In the genomic region with DNA sequence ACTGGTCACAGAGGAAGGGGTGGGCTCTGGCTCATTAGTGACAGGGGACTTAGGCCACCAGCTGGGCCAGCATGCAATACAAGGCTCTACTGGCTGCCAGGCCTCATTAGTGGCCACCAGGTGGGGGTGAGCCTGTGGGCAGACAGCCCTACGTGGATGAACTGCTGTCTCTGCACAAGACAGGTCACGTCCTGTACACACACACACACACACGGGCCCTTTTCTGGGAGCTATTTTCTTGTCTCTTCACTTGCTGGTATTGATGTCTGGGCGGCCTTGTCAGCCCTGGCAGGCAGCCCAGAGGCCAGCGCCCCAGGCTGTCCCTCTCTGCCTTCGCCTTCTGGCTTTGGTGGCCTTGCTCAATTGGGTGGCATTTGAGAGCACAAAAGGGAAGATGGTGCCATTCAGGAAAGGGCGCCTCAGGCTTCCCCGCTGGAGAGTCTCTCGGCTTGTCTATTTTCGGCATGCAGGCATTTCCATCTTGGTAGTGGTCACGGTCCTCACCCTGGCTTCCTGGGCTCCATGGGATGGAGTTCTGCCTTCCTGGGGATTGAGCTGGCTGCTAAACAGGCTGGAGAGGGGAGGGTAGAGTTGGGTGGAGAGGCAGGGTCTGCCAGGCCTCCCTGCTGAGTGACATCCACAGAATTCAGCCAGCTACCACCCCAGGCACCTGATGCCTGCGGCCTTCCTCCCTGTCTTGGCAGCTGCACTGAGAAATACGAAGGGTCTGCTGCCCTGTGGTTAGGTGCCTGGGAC, we compare ENCODE assay signal across 8 mouse cellular contexts. TPM values are rescaled to one million over a fixed set of nuclear protein-coding genes. Genes with fewer than 3 reads are reported as not detected.
A peak's percentile ranks its signal among the peaks of the same experiment; 100 is the strongest.
DNase-seq lines count a peak whose midpoint lies in the region; ATAC-seq and TF ChIP-seq lines count a peak whose summit lies in the region.

No protein-coding gene starts in this region.

- no peaks in the 10 kb centered on the region for H3K27me3 ChIP-seq in forebrain, embryonic 16.5 days (replicated peaks; ENCODE audit: control insufficient read depth, insufficient read depth, low read length)
- H3K27me3 ChIP-seq in midbrain, postnatal 0 days (ENCODE audit: insufficient read depth, low read length), result no peaks in the 10 kb centered on the region

- TF ChIP-seq CTCF in layer of hippocampus, adult 2 months (conservative IDR thresholded peaks at IDR 0.05), result no peak
- TF ChIP-seq CTCF in midbrain, postnatal 0 days (IDR thresholded peaks at IDR 0.05), result peak; percentile 24; the same call in 1 of the 2 replicates

- H3K4me2 ChIP-seq in forebrain, embryonic 16.5 days (ENCODE audit: low read length), result no peak overlapping the region
- no peak overlapping the region for H3K4me2 ChIP-seq in midbrain, postnatal 0 days (ENCODE audit: low read depth, low read length, poor library complexity, severe bottlenecking)

- H3K27ac ChIP-seq in layer of hippocampus, adult 2 months, result peak overlapping the region; percentile 89
- peak overlapping the region; percentile 83 for H3K27ac ChIP-seq in forebrain, embryonic 16.5 days (ENCODE audit: low read length)
- H3K27ac ChIP-seq in midbrain, postnatal 0 days (ENCODE audit: low read depth, low read length), result peak overlapping the region; percentile 51; the same call in 1 of the 2 replicates

- peaks cover 27% of the 10 kb centered on the region for H3K4me1 ChIP-seq in forebrain, embryonic 16.5 days (replicated peaks; ENCODE audit: control insufficient read depth, insufficient read depth, low read length)
- peaks cover 14% of the 10 kb centered on the region for H3K4me1 ChIP-seq in midbrain, postnatal 0 days (ENCODE audit: insufficient read depth, low read length)

- no peak for DNase-seq in layer of hippocampus, adult 2 months (ENCODE audit: low spot score in 2 of 2)
- DNase-seq in layer of hippocampus, postnatal 36 days, result no peak
- peak; percentile 66 for DNase-seq in midbrain, postnatal 0 days (ENCODE audit: low spot score)
- DNase-seq in layer of hippocampus, adult 11-12 months (ENCODE audit: low spot score), result no peak
- no peak for DNase-seq in frontal cortex, postnatal 36 days (ENCODE audit: low spot score in 2 of 2)

- no peak overlapping the region for H3K4me3 ChIP-seq in layer of hippocampus, adult 2 months
- no peak overlapping the region for H3K4me3 ChIP-seq in forebrain, embryonic 16.5 days (replicated peaks; ENCODE audit: low read length)
- no peak overlapping the region for H3K4me3 ChIP-seq in midbrain, postnatal 0 days (ENCODE audit: low read depth, low read length)

- peak; percentile 45; the same call in 1 of the 2 replicates for ATAC-seq in cerebellum, adult (ENCODE audit: insufficient number of reproducible peaks, low FRiP score, low TSS enrichment)
- ATAC-seq in forebrain, embryonic 16.5 days, result peak; percentile 67
- ATAC-seq in midbrain, postnatal 0 days (ENCODE audit: low FRiP score), result peak; percentile 42; the same call in 1 of the 2 replicates
- ATAC-seq in granulocyte monocyte progenitor cell, adult 5-6 weeks (replicated peaks; ENCODE audit: poor library complexity, severe bottlenecking), result no peak; the same call in 1 of the 2 replicates

- no peaks in the 10 kb centered on the region for H3K9me3 ChIP-seq in forebrain, embryonic 16.5 days (ENCODE audit: control insufficient read depth, low read length)
- H3K9me3 ChIP-seq in midbrain, postnatal 0 days (ENCODE audit: low read length), result no peaks in the 10 kb centered on the region

- WGBS in forebrain, embryonic 16.5 days, result 8% methylated on average over 13 of the region's 13 CpGs
- WGBS in midbrain, postnatal 0 days, result 21% methylated on average over 13 of the region's 13 CpGs

- peak overlapping the region; percentile 30 for H3K9ac ChIP-seq in forebrain, embryonic 16.5 days (replicated peaks; ENCODE audit: low read depth, low read length)
- H3K9ac ChIP-seq in midbrain, postnatal 0 days (replicated peaks; ENCODE audit: low read length, poor library complexity, severe bottlenecking), result no peak overlapping the region; the same call in 1 of the 2 replicates

- no peaks in the 10 kb centered on the region for H3K36me3 ChIP-seq in forebrain, embryonic 16.5 days (ENCODE audit: control insufficient read depth, insufficient read depth)
- H3K36me3 ChIP-seq in midbrain, postnatal 0 days (ENCODE audit: insufficient read depth, low read length), result no peaks in the 10 kb centered on the region

RNA-seq across cellular contexts. Expression of a gene that starts 13.8 kb away (rescaled TPM):
- 10 to 100 TPM; 26.6 TPM for total RNA-seq in layer of hippocampus, adult 2 months (2021)
- 10 to 100 TPM; 21.7 to 25.5 TPM for total RNA-seq in layer of hippocampus, postnatal 36 days (2021)
- 9.3 and 11.6 TPM in 2 replicates for polyA plus RNA-seq in forebrain, embryonic 16.5 days (2015; fragmentation: Nextera tagmentation; extraction: Ambion mirVana)
- 9.0 and 9.4 TPM in 2 replicates for total RNA-seq in midbrain, postnatal 0 days (2014; rRNA removed)
- polyA plus RNA-seq in midbrain, postnatal 0 days (2015; fragmentation: Nextera tagmentation; extraction: Ambion mirVana), result 8.3 and 8.6 TPM in 2 replicates
- 22.8 and 23.7 TPM in 2 replicates for total RNA-seq in granulocyte monocyte progenitor cell, adult 5-6 weeks (2014; fragmentation: Nextera tagmentation)
- total RNA-seq in granulocyte monocyte progenitor cell, adult 5-6 weeks (2017), result 7.8 and 8.9 TPM in 2 replicates
